Mouse (Mus musculus) CH12F3 (cell line): ENCODE measurements around the gene Agrn.

Experiments used
- in situ Hi-C: fragments of 300-500 bp; cut with MboI; formaldehyde crosslinking; loops from 2 replicates; pipeline ENCODE4 v1.14.3; 2020; ENCODE audit warnings: low sequenced_read_pairs

Agrn gene

DNA sequence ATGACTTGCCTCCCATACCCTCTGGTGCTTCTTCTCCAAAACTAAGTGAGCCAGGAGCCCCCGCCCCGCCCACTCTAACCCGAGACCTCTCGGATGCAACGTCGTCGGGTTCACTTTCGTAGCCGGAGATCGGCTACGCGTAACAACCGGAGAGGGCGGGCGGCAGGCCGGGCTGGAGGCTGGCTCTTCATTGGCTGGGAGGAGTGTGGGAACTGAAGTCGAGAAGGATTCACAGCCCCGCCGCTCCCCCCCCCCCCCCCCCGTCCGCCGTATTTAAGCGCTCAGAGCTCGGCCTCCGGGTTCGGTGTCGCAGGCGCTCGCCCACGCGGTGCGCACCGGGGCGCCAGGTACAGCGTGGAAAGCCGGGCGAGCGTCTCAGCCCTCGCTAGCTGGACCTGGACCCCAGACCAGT is 5.7 kb upstream of the Agrn start, which contains the start of gene AW011738:
TSS of gene AW011738 (plus strand) at position 304 of the 412 bp plus-strand sequence.
- in situ Hi-C loops = no loop called here

DNA sequence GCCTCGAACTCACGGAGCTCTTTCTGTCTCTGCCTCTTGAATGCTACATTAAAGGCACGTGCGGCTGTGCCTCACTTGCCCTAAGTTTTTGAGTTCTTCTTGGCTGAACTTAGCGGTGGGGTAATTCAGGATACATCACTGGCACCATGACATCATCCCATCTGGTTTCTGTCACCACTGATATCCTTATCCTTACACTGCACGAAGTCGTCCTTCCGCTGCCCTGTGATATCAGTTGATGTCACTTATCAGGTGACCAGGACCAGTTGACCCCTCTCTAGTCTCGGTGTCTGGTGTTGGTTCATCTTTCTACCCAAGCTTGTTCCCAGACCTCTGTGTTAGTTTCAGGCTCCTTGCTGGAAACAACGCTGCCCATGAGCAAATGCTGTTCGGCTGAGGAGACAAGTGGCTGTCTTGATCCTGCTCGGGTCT is 5.2 kb upstream of the Agrn start:
- in situ Hi-C loops = no loop called here

DNA sequence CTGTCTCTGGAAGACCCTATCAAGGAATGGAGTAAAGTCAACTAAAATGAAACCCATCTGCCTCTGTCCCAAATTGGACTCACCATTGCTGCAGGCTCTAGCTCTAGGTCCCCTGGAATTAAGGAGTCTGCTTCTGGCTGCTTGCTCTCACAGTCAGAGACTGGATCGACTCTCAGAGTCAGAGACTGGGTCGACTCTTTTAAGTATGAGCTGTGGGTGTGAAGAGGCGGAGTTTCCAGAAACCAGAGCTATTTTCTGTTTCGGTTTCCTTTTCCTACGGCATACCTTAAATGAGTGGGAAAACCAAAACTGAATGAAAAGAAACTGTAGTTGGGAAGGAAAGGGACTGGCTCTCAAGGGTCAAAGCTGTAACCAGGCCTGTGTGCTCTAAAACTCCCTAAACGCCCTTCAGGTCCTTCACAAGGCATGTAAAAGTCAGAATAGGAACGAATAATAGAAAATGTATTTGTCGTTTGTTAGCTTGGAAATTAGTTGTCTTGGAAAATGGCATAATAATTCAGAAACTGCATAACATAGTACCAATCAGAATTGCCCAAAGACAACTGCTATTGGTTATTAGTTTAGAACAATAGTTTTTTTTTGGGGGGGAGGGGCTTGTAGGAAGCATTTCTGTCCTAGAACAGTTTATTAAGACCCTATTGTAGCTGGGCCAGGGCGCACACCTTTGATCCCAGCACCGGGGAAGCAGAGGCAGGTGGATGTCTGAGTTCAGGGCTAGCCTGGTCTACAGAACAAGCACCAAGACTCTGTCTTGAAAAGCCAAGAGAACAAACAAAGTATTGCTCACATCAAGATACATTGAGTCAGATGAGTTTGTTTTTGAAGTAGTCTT is 3.6 kb upstream of the Agrn start, which contains the start of gene Isg15:
TSS of gene Isg15 (minus strand) at position 196 of the 853 bp plus-strand sequence.
- in situ Hi-C loops = no loop called here

GRCm38 (mm10) chr4:156197829-156198205 is 529 bp upstream of the Agrn start:
- in situ Hi-C loops = no loop called here

DNA sequence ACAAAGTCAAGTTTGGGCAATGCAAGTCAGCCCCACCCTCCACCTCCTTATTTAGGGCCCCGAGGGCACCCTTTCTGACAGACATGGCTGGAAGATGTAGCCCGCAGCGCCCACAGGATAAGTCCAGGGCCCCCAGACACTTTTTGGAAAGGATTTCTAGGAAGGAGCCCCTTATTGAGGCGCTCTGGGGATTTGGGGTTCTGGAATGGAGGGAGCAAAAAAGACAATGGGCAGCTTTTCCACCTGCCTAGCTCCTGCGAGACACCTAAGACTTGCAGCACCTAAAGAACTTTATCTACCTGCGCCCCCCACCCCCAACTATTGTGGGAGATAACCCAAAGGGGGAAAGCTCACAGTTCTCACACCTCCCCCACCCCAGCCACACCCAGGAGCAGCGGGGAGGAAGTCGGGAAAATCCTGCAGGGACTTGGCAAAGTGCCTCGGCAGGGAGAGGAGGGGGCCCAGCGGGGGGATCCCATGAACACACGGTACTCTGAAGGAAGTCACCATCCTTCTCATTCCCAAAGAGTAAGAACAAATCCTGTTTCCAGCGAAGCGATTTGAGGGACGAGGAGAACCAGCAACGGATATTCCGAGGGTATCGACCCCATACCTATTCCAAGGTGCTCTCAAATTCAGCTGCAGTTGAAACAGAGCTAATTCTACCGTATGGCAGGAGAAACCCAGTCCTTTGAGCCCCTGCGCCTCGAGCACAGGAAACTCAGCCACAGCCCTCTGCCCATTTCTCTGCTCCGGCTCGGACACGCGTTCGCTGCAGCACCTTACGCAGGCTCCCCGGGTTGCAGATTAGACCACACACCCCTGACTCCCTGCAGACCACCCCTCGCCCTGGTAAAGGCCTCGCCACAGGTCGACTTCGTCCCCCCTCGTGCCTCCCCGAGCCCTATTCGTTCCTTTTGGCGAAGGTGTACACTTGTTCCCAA is 1.1 kb downstream of the Agrn start:
- in situ Hi-C loops = no loop called here

DNA sequence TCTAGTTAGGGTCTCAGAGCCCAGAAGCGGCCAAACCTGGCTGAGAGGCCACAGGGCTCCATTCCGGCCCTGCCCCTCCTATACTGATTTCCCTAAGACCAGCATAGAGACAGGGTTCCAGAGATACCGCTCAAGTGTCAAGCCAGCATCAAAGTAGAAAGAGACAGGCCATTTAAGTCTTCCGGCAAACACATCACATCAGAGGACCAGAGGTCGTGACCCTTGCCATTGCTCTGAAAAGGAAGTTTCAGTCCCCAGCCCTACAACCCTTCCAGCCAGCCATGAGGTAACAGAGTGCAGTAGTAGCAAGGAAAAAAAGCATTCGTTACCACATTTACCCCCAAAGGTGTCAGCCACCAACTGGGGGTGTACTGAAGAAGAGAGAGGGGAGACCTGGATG is 2.9 kb downstream of the Agrn start:
- in situ Hi-C loops = no loop called here

DNA sequence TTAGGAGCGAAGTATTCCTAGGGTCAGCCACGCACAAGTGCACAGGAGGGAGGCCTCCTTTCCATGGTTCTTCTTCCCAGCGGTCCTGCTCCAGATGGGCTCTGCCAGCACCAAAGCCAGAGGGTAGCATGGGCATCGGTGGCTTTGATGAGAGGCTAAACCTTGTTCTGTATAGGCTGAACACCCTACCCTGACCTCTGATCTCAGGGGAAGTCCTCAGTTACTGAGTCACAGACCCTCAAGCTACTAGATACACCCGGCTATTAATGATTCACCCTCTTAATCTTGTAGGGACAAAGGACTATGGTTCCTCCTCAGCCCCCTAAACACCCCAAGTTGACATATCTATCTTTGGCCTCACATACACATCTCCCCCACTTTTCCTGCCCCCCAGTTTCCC is 3.4 kb downstream of the Agrn start:
- in situ Hi-C loops = no loop called here

GRCm38 (mm10) chr4:156193200-156193590 is 4.1 kb downstream of the Agrn start:
- in situ Hi-C loops = no loop called here

DNA sequence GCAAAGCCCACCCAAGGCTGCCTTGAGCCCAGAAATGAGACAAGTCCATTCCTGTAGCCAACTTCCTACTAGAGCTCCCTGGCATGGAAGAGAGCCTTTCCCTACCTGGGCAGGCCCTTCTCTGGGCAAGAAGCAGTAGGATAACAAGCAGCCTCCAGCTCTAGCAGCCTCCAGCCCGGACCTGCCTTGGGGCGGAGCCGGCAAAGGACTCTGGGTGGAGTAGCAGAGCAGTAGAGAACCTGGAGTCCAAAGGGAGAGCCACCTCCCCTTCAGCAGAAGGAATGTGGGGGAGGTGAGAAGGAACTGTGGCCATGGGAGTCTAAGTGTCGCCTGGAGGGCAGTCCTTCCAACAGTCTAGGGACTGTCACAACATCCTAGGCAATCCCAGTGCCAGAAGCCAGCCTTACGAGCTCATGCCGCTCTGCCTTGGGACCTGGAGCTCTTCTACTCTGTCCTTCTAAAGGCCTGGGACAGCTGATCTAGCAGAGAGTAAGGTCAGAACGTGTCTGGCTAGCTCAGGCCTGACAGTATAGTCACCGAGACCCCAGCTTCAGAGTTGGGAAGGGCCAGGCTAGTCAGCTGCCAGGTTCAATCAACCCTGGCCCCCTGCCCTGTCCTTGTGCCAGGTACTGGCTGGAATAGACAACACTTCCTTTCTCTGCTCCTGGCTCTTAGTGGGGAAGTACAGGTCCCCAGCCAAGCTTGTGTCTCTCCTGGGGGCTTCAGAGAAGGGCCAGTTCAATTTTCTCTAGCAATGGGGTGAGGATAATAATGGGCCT is 4.7 kb downstream of the Agrn start:
- in situ Hi-C loops = no loop called here

GRCm38 (mm10) chr4:156188811-156189323 is 8.4 kb downstream of the Agrn start:
- in situ Hi-C loops = no loop called here

DNA sequence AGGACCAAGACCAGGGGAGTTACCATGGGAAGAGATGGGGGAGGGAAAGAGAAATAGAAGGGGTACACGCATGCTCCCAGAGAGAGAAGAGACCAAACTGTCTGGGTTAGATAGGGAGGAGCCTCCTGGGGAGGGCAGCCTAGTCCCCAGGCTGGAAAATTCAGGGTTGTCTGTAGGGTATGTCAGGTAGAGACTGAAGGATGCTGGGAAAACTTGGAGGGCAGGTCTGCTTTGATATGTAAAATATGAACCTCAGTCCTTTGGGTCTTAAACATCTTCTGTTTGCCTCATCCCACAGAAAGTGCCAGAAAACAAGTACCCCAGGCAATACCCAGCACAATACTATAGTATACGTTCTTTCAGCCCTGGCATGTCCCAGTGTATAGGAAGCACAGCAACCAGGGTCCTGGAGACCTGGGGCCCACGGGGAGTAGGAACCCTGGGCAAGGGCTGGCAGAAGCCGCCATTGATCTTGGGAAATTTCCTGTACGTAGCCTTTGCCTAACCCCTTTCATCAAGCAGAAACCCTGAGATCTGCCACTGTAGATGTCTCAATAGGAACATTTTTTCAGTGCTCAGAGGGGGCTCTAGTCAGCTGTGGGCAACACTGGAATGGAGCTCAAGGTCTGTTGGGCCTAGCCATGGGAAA is 9.0 kb downstream of the Agrn start:
- in situ Hi-C loops = no loop called here

DNA sequence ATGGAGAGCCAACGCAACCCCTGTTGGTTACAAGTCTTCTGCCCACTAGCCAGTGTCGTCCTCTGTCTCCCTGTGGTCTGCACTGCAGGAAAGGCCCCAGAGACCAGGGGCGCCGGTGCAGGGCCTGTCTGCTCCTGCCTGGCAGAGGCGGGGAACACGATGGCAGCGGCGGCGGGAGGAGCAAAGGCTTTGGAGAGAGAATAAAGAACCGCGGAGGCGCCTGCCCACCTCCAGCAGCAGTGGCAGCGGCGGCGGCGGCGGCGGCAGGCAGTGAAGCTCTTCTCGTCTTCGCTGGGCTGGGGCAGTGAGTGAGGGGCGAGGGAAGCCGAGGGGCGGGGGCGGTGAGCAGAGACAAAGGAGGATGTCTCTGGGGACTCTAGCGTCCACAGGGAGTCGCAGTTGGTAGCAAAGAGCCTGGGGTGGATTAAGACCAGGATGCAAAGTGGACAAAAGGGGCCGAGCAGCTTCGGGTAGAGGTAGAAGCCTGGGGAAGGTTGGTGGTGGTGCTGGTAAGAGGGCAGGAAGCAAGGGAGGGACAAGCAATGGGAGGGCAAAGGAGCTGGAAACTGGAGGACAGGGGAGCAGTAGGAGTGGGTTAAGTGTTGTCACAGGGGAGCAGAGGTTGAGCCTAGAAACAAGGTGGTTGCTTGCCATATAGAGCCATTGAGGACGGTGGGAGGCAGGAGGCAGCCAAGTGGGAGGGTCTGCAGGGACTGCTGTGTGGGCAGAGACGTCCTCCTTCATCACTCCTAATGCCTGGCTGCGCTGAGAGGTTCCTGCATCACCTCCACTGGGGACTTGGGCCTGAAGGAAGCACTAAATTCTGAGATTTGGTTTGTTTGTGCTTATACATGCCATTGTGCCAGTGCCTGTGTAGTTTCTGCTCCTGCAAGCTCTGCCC is 11.1 kb downstream of the Agrn start:
- in situ Hi-C loops = no loop called here

GRCm38 (mm10) chr4:156185456-156185949 is 11.8 kb downstream of the Agrn start:
- in situ Hi-C loops = no loop called here

DNA sequence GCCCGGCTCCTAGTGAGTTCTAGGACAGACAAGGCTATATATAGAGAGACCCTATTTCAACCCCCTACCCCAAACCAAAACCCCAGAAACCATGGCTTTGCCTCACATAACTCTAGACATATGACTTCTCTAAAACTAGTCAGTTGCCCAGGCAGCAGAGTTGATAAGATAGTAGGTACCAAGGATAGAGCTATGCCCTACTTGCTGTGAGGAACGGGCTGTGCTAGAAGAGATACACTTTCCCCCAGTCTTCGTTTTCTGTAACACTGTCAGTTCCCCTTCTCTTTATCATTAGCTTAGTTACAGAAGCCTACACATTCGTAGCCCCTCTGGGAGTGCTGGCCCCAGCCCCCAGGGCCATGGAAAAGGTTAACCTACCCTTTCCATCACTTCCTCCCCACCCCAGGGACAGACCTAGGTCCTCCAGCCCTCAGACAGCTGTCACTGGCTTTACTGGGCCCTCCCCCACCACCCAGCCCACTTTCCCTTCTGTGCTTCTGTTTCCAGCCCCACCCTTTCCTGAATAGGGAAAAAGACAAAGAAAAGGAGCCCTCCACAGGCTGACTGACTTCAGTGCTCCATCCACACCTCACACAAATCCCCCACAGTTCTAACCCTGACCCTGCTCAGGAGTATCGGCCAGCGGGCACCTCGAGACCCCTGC is 12.9 kb downstream of the Agrn start:
- in situ Hi-C loops = no loop called here

GRCm38 (mm10) chr4:156183747-156184146 is 13.5 kb downstream of the Agrn start:
- in situ Hi-C loops = no loop called here

DNA sequence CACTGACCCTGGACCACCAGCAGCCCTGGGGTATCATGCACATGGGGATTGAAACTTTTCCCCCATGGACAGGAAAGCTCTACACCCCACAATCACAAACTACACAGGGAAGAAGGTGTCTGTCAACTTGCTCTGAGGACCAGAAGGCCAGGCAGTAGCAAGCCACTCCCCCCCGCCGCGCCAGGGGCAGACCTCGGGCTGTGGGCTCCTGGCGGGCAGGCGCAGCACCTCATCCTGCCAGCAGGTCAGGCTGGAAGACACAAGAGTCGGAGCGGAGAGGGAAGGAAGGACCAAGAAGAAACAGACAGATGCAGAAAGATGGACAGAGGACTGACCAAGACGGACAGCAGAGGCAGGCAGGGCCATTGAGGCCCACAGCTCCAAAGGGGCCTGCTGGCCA is 19.7 kb downstream of the Agrn start:
- in situ Hi-C loops = no loop called here

DNA sequence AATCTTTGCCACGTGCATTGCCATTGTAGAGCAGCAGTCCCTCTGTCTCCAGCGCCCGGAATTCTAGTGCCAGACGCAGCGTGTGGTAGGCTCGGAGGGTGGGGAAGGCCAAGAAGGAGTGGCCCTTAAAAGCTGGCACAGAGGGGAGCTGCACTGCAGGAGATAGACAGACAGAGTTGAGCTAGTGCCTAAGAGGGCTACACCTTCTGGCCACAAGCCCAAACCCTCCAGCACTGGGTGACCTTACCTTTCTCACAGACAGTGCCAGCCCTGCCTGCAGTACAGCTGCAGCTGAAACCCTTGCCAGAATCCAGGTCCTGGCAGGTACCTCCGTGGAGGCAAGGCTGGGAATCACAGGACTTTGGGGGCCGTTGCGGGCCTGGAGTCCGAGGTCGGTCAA is 25.5 kb downstream of the Agrn start:
- in situ Hi-C loops = no loop called here

GRCm38 (mm10) chr4:156169129-156169528 is 28.2 kb downstream of the Agrn start:
- in situ Hi-C loops = no loop called here
